Mouse (Mus musculus): ENCODE data around the gene Plekhm1.
A peak's percentile ranks its signal among the peaks of the same experiment; 100 is the strongest.

DNA sequence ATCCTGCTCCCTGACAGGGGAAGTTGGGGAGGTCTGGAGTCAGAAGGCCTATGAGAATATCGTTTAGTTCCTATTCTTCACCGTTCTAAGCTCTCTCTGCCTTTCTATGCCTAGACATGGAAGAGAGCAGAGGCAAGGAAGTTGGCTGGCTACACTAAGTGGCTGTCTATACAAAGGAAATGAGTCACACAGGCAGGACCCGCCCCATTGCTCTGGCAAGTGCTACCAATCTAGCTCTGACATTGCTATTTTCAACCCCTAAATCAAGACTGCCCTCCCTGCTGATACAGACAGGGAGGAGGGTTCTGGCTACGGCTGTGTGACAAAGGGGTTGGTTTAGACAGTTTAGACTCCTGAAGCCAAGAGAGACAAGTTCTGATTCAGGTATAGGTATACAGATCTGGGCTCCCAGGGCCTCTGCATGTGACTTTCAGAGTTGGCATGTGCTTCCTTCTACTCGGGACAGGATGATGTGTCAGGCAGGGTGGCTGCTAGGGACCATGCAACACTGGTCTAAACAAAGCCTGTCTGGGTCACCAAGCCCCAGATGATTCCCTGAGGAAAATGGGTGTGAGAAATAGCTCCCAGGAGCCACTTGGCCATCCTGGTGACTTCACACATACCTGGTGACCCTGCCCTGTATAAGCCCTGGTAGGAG lies 30.4 kb downstream of the Plekhm1 start:
- TF ChIP-seq CTCF (IDR thresholded peaks at IDR 0.05; ENCODE audit: borderline replicate concordance, insufficient read depth, low read length) (no peak), POLR2A (IDR thresholded peaks at IDR 0.05; ENCODE audit: low read depth, low read length) (peak; percentile 37; the same call in 1 of the 2 replicates)

All from embryonic fibroblast, embryonic 13.5 days (primary cell).